Mouse (Mus musculus): ENCODE results near the gene Lctl. TPM values are rescaled to one million over a fixed set of nuclear protein-coding genes. Genes with fewer than 3 reads are reported as not detected.
A peak's percentile ranks its signal among the peaks of the same experiment; 100 is the strongest.

Lctl gene
- polyA plus RNA-seq, 1 experiment from 2014 or later: not detected

- Histone ChIP-seq H3K4me3 (ENCODE audit: low read depth, low read length) (no peak overlapping the region), H3K36me3 (ENCODE audit: control insufficient read depth, insufficient read depth, low read length) (no peaks in the 10 kb centered on the region), H3K4me1 (ENCODE audit: control insufficient read depth, insufficient read depth, low read length) (peaks cover 18% of the 10 kb centered on the region), H3K27me3 (ENCODE audit: control insufficient read depth, insufficient read depth, low read length) (no peaks in the 10 kb centered on the region), H3K9ac (ENCODE audit: low read depth, low read length) (no peak overlapping the region), H3K9me3 (replicated peaks; ENCODE audit: control insufficient read depth, low read length) (no peaks in the 10 kb centered on the region), H3K27ac (ENCODE audit: low read depth, low read length) (no peak overlapping the region), H3K4me2 (no peak overlapping the region)
- no peak for ATAC-seq (replicated peaks; ENCODE audit: insufficient number of reproducible peaks, low FRiP score, low TSS enrichment)
- WGBS (ENCODE audit: insufficient replicate concordance): 62% methylated on average over 4 of the region's 4 CpGs
These were observed 18.7 kb upstream of the Lctl start for GRCm38 (mm10) chr9:64098282-64098681.

- under 1% methylated on average over 4 of the region's 4 CpGs for WGBS (ENCODE audit: insufficient replicate concordance)
- H3K36me3 ChIP-seq (ENCODE audit: control insufficient read depth, insufficient read depth, low read length): no peaks in the 10 kb centered on the region
- ATAC-seq (replicated peaks; ENCODE audit: insufficient number of reproducible peaks, low FRiP score, low TSS enrichment): no peak
- H3K27me3 ChIP-seq (ENCODE audit: control insufficient read depth, insufficient read depth, low read length): no peaks in the 10 kb centered on the region
- no peak overlapping the region for H3K27ac ChIP-seq (ENCODE audit: low read depth, low read length)
- H3K4me3 ChIP-seq (ENCODE audit: low read depth, low read length): no peak overlapping the region
- peaks cover 5% of the 10 kb centered on the region; the same call in 1 of the 2 replicates for H3K4me1 ChIP-seq (ENCODE audit: control insufficient read depth, insufficient read depth, low read length)
- no peak overlapping the region for H3K4me2 ChIP-seq
- H3K9me3 ChIP-seq (replicated peaks; ENCODE audit: control insufficient read depth, low read length): no peaks in the 10 kb centered on the region
- no peak overlapping the region for H3K9ac ChIP-seq (ENCODE audit: low read depth, low read length)
These were observed 16.5 kb upstream of the Lctl start for GRCm38 (mm10) chr9:64100442-64100841.

- Histone ChIP-seq H3K4me1 (ENCODE audit: control insufficient read depth, insufficient read depth, low read length) (peaks cover 1% of the 10 kb centered on the region; the same call in 1 of the 2 replicates), H3K27ac (ENCODE audit: low read depth, low read length) (no peak overlapping the region), H3K36me3 (ENCODE audit: control insufficient read depth, insufficient read depth, low read length) (no peaks in the 10 kb centered on the region), H3K4me3 (ENCODE audit: low read depth, low read length) (no peak overlapping the region), H3K9ac (ENCODE audit: low read depth, low read length) (no peak overlapping the region), H3K9me3 (replicated peaks; ENCODE audit: control insufficient read depth, low read length) (no peaks in the 10 kb centered on the region), H3K4me2 (no peak overlapping the region), H3K27me3 (ENCODE audit: control insufficient read depth, insufficient read depth, low read length) (no peaks in the 10 kb centered on the region)
- no peak for ATAC-seq (replicated peaks; ENCODE audit: insufficient number of reproducible peaks, low FRiP score, low TSS enrichment)
- WGBS (ENCODE audit: insufficient replicate concordance): 68% methylated on average over 6 of the region's 6 CpGs
These were observed 11.6 kb upstream of the Lctl start for GRCm38 (mm10) chr9:64105301-64105700.

GRCm38 (mm10) chr9:64110502-64110901, 6.4 kb upstream of the Lctl start:
- 94% methylated on average over 16 of the region's 16 CpGs for WGBS (ENCODE audit: insufficient replicate concordance)

GRCm38 (mm10) chr9:64114646-64115045, 2.3 kb upstream of the Lctl start:
- Histone ChIP-seq H3K27ac (ENCODE audit: low read depth, low read length) (peak overlapping the region; percentile 77), H3K4me2 (no peak overlapping the region), H3K9me3 (replicated peaks; ENCODE audit: control insufficient read depth, low read length) (no peaks in the 10 kb centered on the region), H3K4me1 (ENCODE audit: control insufficient read depth, insufficient read depth, low read length) (peaks cover 13% of the 10 kb centered on the region), H3K9ac (ENCODE audit: low read depth, low read length) (peak overlapping the region; percentile 0; the same call in 1 of the 2 replicates), H3K4me3 (ENCODE audit: low read depth, low read length) (no peak overlapping the region), H3K27me3 (ENCODE audit: control insufficient read depth, insufficient read depth, low read length) (no peaks in the 10 kb centered on the region), H3K36me3 (ENCODE audit: control insufficient read depth, insufficient read depth, low read length) (no peaks in the 10 kb centered on the region)
- WGBS (ENCODE audit: insufficient replicate concordance): 17% methylated on average over 2 of the region's 2 CpGs
- ATAC-seq (replicated peaks; ENCODE audit: insufficient number of reproducible peaks, low FRiP score, low TSS enrichment): peak; percentile 49

More at GRCm38 (mm10) chr9:64110502-64110901, 6.4 kb upstream of the Lctl start:
- no peak overlapping the region for H3K4me2 ChIP-seq
- peaks cover 10% of the 10 kb centered on the region for H3K4me1 ChIP-seq (ENCODE audit: control insufficient read depth, insufficient read depth, low read length)
- no peaks in the 10 kb centered on the region for H3K27me3 ChIP-seq (ENCODE audit: control insufficient read depth, insufficient read depth, low read length)
- no peaks in the 10 kb centered on the region for H3K9me3 ChIP-seq (replicated peaks; ENCODE audit: control insufficient read depth, low read length)
- no peak for ATAC-seq (replicated peaks; ENCODE audit: insufficient number of reproducible peaks, low FRiP score, low TSS enrichment)
- no peak overlapping the region for H3K27ac ChIP-seq (ENCODE audit: low read depth, low read length)
- no peaks in the 10 kb centered on the region for H3K36me3 ChIP-seq (ENCODE audit: control insufficient read depth, insufficient read depth, low read length)
- H3K9ac ChIP-seq (ENCODE audit: low read depth, low read length): no peak overlapping the region
- no peak overlapping the region for H3K4me3 ChIP-seq (ENCODE audit: low read depth, low read length)

- 77% methylated on average over 6 of the region's 6 CpGs for WGBS (ENCODE audit: insufficient replicate concordance)
- Histone ChIP-seq H3K27me3 (ENCODE audit: control insufficient read depth, insufficient read depth, low read length) (no peaks in the 10 kb centered on the region), H3K4me2 (no peak overlapping the region), H3K4me1 (ENCODE audit: control insufficient read depth, insufficient read depth, low read length) (peaks cover 13% of the 10 kb centered on the region), H3K9ac (ENCODE audit: low read depth, low read length) (no peak overlapping the region), H3K27ac (ENCODE audit: low read depth, low read length) (no peak overlapping the region), H3K9me3 (replicated peaks; ENCODE audit: control insufficient read depth, low read length) (no peaks in the 10 kb centered on the region), H3K36me3 (ENCODE audit: control insufficient read depth, insufficient read depth, low read length) (no peaks in the 10 kb centered on the region), H3K4me3 (ENCODE audit: low read depth, low read length) (no peak overlapping the region)
- no peak for ATAC-seq (replicated peaks; ENCODE audit: insufficient number of reproducible peaks, low FRiP score, low TSS enrichment)
These were observed 1.2 kb upstream of the Lctl start for GRCm38 (mm10) chr9:64115756-64116155.

- no peak overlapping the region for H3K4me3 ChIP-seq (ENCODE audit: low read depth, low read length)
- 24% methylated on average over 8 of the region's 8 CpGs for WGBS (ENCODE audit: insufficient replicate concordance)
- no peak overlapping the region for H3K27ac ChIP-seq (ENCODE audit: low read depth, low read length)
- H3K27me3 ChIP-seq (ENCODE audit: control insufficient read depth, insufficient read depth, low read length): no peaks in the 10 kb centered on the region
- no peak overlapping the region for H3K4me2 ChIP-seq
- ATAC-seq (replicated peaks; ENCODE audit: insufficient number of reproducible peaks, low FRiP score, low TSS enrichment): no peak
- peaks cover 6% of the 10 kb centered on the region for H3K4me1 ChIP-seq (ENCODE audit: control insufficient read depth, insufficient read depth, low read length)
- no peak overlapping the region for H3K9ac ChIP-seq (ENCODE audit: low read depth, low read length)
- H3K9me3 ChIP-seq (replicated peaks; ENCODE audit: control insufficient read depth, low read length): no peaks in the 10 kb centered on the region
- H3K36me3 ChIP-seq (ENCODE audit: control insufficient read depth, insufficient read depth, low read length): no peaks in the 10 kb centered on the region
These were observed 3.0 kb downstream of the Lctl start for GRCm38 (mm10) chr9:64119898-64120297.

DNA sequence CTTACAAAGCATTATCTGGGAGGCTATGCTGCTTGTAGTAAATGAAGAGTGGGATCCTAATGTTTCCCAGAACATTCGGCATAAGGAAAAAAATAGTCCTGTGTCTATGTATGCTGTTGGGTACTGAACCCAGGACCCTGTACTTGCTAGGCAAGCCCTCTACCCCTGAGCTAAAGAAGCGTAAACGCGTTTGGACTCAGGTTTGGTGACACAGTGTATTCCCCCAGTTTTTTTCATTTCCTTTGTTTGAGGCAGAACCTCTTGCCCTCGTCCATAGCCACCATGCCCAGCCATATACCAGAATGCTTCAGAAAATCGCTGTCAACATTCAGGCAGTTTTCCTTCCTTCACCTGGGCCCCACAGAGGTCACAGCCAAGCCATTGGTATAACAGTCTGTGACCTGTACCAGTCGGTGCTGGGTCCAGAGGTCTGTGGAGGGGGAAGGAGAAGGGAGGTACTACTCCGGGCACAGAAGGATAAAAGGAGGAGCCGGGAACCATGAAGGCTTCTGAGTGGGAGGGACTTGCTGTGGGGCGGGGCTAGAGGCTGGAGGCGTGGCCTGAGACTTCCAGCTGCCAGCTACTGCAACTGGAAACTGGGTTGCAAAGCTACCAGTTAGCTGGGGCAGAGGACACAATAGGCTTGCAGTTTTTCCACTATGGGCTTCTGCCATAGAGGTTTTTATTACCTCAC, 3.8 kb downstream of the Lctl start:
- no peak overlapping the region for H3K9ac ChIP-seq (ENCODE audit: low read depth, low read length)
- H3K4me1 ChIP-seq (ENCODE audit: control insufficient read depth, insufficient read depth, low read length): peaks cover 3% of the 10 kb centered on the region; the same call in 1 of the 2 replicates
- H3K27ac ChIP-seq (ENCODE audit: low read depth, low read length): no peak overlapping the region
- H3K27me3 ChIP-seq (ENCODE audit: control insufficient read depth, insufficient read depth, low read length): no peaks in the 10 kb centered on the region
- WGBS (ENCODE audit: insufficient replicate concordance): 34% methylated on average over 11 of the region's 11 CpGs
- 0 out of 2 replicates have a peak, but pooled peaks have one; percentile 51 for ATAC-seq (replicated peaks; ENCODE audit: insufficient number of reproducible peaks, low FRiP score, low TSS enrichment)
- no peak overlapping the region for H3K4me2 ChIP-seq
- H3K4me3 ChIP-seq (ENCODE audit: low read depth, low read length): no peak overlapping the region
- no peaks in the 10 kb centered on the region for H3K9me3 ChIP-seq (replicated peaks; ENCODE audit: control insufficient read depth, low read length)
- no peaks in the 10 kb centered on the region for H3K36me3 ChIP-seq (ENCODE audit: control insufficient read depth, insufficient read depth, low read length)

- Histone ChIP-seq H3K4me3 (ENCODE audit: low read depth, low read length) (no peak overlapping the region), H3K4me1 (ENCODE audit: control insufficient read depth, insufficient read depth, low read length) (no peaks in the 10 kb centered on the region), H3K9ac (ENCODE audit: low read depth, low read length) (no peak overlapping the region), H3K4me2 (no peak overlapping the region), H3K27ac (ENCODE audit: low read depth, low read length) (no peak overlapping the region), H3K9me3 (replicated peaks; ENCODE audit: control insufficient read depth, low read length) (no peaks in the 10 kb centered on the region), H3K36me3 (ENCODE audit: control insufficient read depth, insufficient read depth, low read length) (no peaks in the 10 kb centered on the region), H3K27me3 (ENCODE audit: control insufficient read depth, insufficient read depth, low read length) (no peaks in the 10 kb centered on the region)
- WGBS (ENCODE audit: insufficient replicate concordance): 88% methylated on average over 10 of the region's 10 CpGs
- ATAC-seq (replicated peaks; ENCODE audit: insufficient number of reproducible peaks, low FRiP score, low TSS enrichment): no peak
These were observed 5.7 kb downstream of the Lctl start for GRCm38 (mm10) chr9:64122601-64123000.

All from heart, embryonic 11.5 days (tissue).